Mouse (Mus musculus) gastrocnemius, postnatal 36 days (tissue): Measurements from ENCODE around the gene Fstl4. TPM values are rescaled to one million over a fixed set of nuclear protein-coding genes. Genes with fewer than 3 reads are reported as not detected.

Experiments used
- DNase-seq, 2 experiments: peaks; one replicate each; pipeline ENCODE4 v3.0.0; 2022
- intact Hi-C: fragments of 180-260 bp; cut with DNase I; formaldehyde crosslinking; loops from one replicate; pipeline ENCODE4 v1.15.1; 2025
- total RNA-seq, 2 experiments: library from RNA; stranded (reverse); gene quantifications; 2 replicates each; pipeline ENCODE4 v1.2.3; 2021

Gene Fstl4
- total RNA-seq, 2 experiments from 2014 or later: not detected

DNA sequence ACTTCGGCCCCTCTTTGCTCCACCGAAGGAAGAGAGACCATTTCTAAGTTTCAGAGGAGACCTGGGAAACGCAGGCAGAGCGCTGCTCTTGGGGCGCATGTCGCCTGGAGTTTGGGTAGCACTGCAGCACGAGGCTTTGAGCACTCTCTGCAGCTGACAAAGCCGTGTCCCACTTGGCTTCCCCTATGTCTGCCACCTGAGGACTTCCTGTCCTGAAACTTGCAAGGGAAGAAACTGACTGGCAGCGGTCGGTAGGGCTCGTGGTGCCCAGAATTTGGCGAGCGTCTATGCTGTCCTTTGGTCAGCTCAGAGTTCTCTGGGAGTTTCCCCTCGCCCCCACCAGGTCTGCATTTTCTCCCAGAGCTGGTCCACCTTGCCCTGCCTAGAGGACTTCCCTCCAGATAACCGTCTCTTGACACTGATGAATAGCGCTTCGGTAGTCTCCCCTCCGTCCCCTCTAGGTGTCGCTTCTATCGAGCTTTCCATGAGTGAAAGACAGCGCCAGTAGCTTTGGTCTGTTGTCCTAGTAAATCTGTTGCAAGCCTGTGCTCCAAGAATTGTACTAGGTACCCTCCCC is 1.3 kb downstream of the Fstl4 start:
- intact Hi-C loops: loop anchor here (5.0 to 10.0 kb wide), 3 partner anchors 267 to 489 kb away; no protein-coding TSS in a partner anchor
- no peak for DNase-seq

DNA sequence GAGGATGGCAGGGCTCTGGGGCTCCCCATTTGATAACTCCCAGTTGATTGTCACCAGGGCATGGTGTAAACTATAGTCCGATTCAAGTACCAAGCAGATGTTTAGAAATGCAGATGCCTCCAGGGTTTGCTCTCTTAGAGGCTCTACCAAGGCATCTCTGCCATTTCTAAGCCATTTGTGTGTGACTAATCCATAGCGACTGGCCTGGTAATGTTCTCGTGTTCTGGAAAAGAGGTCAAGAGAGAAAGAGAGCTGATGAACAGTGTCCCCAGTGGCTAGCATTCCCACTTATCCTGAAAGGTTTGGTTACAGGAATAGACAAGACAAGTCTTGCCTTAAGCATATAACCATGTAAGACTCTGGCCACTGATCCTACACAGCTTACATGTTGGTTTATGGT is 3.5 kb downstream of the Fstl4 start:
- intact Hi-C loops: loop anchor here (5.0 to 10.0 kb wide), 3 partner anchors 264 to 487 kb away; no protein-coding TSS in a partner anchor
- DNase-seq: no peak

DNA sequence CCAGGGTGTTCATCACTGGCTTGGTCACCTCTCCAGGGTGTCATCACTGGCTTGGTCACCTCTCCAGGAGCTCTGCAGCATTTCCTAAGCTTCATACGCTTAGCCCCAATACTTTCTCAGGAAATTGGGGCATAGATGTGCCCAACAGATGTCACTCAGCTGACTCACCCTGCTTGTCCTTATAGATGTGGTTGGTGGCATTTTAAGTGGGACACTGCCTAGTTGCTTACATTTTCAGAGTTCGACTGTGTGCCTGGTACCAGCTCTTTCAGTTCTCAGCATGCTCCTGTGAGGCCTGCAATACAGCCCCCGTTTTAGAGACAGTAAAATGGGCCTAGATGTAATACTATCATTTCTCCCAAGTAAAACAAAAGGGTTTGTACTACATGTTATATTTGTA is 8.6 kb downstream of the Fstl4 start:
- intact Hi-C loops: no loop called here
- no peak for DNase-seq

DNA sequence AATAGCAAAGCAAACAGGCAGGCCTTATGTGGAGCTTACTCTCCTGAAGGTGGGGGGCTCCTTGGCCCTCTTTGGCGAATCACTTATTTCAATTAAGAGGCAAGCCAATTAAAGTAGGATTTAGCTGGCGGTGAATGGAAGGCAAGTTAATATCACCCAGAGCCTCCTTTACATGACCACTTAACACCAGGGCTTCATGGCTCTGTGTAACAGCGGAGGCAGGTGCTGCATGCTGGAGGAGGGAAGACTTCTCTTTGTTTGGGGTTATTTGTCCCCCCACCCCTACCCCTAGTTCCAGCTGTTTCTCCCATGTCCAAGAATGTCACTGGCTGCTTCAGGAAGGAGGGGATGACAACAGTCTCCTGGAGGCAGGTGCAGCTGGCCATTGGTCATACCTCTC is 10.9 kb downstream of the Fstl4 start:
- DNase-seq: no peak
- intact Hi-C loops: no loop called here

DNA sequence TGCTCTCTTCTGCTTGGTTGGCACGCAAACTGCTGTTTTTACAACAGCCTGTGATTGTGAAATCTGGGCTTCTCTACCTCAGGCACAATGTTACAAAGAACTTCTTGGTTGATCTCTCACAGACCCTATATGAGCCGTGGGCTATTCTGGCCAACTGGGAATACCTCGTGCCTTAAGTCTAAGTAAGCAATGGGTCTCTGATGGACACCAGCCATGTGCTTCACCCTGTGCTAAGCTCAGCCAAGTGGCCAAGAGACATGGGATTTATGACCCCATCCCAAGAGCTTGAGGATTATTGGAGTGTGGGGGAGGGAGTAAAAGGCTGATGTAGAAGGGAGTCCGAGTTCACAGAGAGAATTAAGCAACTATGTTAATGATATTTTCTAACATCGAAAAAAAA is 18.0 kb downstream of the Fstl4 start:
- intact Hi-C loops: no loop called here
- no peak for DNase-seq

DNA sequence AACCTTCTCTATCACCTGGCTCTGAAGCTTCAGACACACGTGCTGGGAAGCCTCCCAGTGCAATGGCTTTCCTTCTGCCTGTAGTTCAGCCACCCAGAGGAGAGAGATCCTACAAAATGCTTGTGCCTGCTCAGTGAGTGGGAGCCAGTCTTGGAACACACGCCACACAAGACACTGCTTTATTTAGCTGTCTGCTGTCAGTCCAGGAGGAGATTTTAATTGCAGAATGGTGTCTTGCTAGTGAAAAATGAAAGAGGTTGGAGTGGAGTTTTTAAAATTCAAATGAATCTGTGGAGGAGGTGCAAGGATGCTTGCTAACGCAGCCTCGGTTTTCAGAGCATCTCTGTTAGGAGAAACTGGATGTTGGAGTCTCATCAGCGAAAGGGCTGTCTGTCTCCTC is 29.9 kb downstream of the Fstl4 start:
- DNase-seq: no peak
- intact Hi-C loops: no loop called here

DNA sequence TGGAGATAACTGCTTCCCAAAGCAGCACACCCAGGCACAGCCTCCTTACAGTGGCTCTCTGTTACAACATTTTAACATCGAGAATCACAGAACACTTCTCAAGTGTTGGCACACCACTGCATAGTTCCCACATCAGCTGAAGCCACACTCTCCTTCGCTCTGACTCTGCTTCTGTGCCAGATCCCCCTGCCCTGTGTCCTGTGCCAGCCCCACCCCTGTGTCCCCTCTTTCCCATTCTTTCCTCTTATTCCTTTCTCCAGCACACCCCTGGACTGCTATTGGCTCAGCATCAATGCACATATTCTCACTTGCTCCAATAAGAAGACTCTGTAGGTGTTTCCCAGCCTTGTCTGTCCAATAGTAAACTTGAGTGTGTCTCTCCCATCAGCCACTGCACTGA is 45.1 kb downstream of the Fstl4 start:
- DNase-seq: no peak
- intact Hi-C loops: no loop called here

DNA sequence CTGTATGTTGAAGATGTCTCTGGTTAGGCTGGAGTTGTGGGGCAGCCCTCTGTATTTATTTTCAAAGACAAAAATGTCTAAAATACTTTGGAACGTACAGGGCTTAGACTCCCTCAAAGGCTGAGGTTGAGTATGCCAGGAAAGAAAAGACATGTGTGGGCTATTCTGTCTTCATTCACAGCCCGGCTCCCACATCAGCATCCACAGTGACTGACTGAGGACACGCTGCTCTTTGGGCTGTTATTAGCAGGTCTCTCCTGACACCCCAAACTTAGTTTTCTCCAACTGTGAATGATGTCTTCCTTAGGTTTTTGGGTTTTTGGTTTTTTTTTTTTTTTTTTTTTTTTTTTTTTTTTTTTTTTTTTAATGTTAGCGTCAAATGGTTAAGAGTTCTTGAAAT is 51.6 kb downstream of the Fstl4 start:
- no peak for DNase-seq
- intact Hi-C loops: no loop called here

DNA sequence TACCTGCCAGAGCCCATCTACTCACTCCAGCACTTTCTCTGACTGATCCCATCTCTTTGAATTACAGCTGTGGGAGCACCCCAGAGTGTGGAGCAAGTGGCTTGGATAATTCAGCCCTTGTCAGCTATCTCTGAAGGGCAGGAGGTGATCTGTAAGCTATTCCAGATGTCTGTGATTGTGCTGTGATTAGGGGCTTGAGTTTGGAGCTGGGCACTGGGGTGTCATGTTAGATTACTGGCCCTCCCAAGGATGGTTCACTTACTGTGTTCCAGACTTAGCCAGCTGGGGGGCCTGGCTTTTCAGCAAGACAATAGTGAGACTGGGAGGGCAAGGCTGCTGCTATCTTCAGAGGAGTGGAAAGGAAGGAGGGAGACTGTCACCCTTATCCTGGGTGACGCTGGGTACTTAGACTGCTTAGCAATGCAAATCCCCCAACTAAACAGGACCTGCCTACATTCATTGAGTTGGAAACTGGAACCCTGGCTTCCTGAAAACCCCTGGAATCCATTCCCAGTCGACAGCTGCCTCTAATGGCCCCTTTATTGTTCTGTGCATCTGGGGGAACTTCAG is 56.0 kb downstream of the Fstl4 start:
- intact Hi-C loops: no loop called here
- DNase-seq: no peak

DNA sequence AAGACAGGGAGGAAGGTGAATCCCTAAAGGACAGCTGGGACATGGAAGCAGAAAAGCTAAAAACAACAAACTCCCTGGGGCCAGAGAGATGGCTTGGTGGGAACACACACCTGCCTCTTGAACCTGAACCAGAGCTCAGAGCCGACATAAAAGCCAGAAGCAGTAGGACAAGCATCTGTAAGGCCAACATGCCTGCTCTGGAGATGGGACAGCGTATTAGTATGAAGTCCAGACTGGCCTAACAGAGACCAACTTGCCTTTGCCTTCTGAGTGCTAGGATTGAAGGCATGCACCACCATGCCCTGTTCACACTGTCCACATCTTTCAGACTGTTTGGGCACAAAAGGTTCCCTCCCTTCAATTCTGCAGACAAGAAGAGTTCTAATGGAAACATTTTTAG is 62.2 kb downstream of the Fstl4 start:
- intact Hi-C loops: no loop called here
- no peak for DNase-seq

DNA sequence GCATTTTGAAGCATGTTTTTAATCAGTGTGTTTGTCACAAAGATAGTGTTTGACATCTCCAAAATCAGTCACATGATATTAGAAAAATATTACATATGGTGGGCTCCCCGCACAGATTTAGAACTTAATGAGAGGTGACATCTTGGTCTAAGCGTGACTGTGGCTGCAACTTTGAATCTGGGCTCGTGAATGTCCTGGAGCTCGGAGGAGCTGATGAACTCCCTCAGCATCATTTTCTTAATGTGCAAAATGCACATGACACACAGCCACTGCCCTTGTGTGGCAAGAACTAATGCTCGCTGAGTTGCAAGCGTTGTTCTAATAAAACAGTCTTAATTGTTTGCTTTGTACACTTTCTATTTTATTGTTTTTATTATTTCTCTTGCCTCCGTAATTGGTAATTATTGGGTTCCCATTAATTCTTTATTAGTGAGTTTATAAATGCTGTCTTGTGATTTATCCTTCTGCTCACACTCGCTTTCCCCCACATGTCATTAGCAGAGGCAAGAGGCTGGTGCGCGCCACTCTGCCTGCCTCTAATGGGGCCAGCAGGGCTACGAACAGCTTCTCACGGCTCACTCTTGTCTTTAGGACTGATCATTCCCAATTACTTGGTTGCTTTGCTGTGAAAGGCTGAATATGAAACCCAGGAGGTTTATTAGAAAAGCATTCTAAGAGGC is 67.3 kb downstream of the Fstl4 start:
- DNase-seq: no peak
- intact Hi-C loops: no loop called here

DNA sequence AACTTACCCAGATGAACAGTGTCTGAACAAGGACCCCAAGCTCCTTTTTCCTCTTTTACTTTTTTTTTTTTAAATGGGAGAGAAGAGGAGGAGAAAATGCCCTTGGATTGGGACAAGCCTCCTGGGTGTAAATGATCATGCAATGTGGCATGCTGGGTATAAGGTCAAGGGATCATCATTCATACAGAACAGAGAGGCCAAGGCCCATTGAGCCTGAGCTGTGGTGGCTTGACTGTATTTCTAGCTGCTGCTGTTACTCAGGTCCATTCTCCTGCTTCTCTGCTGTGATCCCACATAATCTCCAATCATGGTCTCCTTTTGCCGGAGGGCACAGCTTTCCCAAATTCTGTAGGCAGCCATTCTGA is 67.9 kb downstream of the Fstl4 start:
- intact Hi-C loops: no loop called here
- DNase-seq: no peak

DNA sequence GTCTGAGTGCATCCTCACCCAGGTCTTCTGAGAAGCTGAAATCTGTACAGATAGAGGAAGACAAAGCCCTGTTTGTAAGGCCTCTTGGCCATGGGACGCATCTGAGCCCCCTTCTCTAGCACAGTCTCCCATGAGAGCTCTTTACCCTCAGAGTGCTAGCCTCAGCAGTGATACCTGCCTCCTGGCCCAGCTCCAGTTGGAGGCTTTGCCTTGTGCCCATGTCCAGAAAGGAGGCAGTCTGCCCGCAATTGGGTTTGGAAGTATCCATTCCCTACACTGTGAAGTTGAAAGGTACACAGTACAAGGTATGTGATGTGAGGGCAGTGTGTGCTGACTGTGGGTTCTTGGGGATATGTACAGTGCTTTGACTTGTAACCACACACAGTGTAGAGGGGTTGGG is 84.3 kb downstream of the Fstl4 start:
- intact Hi-C loops: no loop called here
- DNase-seq: no peak

DNA sequence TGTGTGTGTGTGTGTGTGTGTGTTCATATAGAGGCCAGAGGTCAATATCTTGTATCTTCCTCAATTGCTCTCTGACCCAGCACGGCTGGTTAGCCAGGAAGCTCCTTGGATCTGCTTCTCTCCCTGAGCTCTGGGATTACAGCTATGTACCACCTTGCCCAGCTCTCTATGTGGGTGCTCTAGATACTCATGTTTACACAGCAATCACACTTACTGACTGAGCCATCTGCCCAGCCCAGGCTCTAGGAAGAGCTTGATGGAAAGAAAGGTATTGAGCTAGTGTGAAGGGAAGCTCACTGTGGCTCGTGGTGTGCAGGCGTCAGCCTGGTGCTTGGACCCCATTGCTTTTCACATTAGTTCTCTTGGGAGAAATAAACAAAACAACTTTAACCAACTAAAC is 85.6 kb downstream of the Fstl4 start:
- DNase-seq: no peak
- intact Hi-C loops: no loop called here

DNA sequence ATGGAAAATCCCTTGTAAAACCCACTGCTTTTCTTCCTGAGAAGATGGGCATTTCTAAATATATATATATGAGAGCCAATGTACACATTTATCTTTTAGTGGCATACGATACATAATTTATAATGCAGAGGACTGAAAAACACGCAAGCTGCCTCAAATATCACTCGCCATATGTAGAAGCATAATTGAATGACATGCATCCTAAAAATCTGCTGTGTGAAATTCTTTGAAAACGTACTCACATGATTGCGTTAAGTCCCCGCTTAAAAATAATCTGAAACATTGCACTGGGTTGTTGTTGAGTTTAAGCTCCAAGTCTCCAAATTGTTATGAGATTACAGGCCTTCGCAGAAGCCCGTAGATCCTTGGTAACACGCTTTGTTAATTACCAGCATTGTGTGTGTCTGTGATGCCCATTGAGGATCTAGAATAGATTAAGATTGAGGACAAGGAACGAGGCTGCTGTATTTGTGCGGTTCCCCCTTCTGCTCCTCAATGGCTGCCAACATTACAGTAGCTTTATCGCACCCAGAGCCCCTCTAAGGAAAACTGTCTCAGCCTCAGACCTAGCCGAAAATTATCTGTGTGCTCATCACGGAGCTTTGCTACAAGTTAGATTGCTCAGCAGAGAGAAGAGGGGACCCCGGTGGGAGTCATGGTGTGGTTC is 108.5 kb downstream of the Fstl4 start:
- DNase-seq: no peak
- intact Hi-C loops: no loop called here

DNA sequence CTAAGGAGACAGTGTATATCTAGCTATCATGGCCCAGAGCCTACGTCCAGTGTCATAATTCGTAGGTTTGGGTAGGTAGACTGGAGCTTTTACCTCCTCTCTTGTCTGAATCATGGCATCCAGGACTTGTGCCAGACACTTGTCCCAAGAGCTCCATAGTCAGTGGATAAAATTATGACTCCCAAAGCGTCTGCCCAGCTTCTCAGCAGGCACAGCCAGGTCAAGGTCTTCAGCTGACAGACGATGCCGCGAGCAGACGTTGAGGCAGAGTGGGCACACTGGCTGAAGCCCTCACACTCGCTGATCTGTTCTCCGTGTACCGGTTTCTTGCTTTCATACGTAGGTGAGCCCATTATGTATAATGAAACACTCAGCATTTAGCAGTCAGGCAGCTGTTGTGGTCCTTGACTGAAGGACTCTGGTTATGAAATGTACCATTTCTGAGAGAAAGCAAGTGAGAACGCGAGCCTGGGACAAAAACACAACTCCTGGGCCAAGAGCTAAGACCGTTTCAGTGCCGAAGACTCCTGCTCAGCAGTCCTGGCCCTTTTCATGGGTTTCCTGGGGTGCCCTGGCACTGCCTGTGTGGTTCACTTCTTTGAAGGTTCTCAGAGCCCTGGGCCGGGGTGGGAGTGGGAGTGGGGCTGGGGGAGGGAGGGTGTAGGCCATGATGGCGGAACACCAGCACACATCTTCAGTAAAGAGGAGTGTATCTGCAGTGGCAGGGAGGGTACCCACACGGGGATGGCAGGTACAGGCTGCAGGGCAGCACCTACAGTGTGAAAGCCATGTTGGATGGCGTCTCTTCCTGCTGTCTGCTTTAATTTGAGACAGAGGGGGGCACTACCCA is 111.7 kb downstream of the Fstl4 start:
- intact Hi-C loops: no loop called here
- DNase-seq: no peak

DNA sequence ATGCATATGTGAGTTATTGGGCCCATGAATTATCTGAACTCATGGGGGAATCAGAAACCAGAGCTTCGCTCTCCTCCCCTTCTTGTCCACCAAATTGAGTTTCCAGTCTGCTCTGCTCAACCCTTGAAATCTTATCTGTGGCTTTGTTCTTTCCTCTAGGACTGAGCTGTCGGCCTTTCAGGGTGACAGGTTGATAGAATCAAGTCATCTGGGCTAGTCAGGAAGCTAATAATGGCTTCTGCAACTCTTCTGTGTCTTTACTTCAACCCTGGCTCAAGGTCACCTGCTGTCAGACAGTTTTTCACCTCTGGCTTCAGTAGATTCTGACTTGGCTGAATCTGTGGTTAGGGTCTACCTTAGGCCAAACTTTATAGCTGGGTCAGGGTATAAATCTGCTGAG is 113.2 kb downstream of the Fstl4 start:
- DNase-seq: no peak
- intact Hi-C loops: no loop called here

DNA sequence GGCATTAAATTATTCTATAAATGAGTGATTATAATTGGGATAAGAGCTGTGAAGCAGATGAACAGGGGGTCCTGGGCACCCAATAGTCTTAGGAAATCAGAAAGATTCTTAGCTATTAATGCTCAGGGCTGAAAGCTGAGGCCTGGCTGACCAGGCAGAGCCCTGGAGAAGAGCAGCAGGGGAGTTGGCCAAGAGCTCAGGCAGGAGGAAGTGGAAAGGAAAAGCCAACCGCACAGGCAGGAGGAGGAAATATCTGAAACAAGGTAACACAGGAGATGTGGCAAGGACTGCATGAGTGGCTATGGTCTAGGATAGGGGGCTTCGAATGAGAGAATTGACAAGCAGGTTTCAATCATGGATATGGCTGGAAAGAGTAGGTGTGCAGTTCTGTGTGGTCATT is 115.5 kb downstream of the Fstl4 start:
- no peak for DNase-seq
- intact Hi-C loops: no loop called here

DNA sequence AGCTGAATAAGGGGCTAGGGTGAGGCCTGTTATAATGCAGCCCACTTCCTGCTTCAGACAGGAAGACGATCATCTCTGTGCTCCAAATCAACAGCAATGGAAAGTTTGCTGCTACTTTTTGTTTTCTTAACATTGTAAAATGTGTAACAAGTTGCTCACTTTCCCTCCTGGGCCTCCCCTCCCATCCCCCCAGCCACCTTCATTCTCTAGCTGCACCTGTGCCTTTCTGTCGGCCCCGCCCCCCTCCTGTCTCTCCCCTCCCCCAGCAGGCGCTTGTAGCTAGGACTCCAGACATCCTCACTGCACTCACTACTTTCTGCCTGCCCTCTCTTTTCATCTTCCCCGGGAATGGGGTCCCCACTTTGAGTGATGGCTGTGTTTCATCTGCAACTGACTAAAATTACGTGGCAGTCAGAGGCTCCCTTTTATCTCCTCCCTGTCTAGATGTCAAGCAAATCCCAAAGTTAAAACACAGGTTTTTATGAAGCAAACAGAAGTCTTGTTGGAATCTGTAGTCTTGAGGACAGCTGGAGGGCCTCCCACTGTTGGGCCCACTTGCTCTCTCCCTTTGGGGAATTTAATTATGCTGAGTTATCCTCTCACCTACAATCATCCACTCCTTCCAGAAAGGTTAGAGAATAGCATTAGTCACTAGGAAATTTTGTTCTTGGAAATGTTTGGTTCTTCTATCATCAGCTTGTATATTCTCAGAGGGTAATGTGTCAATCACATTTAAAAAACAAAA is 122.3 kb downstream of the Fstl4 start:
- intact Hi-C loops: no loop called here

DNA sequence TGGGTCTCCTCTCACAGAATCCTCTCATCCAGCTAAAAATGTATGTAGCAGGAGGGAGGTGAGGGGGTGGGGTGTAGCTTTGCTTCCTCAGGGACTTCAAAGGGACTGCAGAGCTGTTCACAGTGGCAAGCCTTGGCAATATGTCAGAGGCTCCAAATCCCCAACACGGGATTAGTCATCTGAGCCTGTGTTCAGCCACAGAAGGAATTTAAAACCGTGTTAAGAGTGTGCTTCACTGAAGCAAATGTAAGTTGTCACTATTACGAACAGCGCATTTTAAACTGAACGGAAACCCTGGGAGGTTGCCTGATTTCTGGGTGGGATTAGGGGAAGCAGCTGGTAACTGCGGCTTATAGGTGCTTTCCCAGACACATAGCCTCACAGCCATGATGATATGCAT is 123.7 kb downstream of the Fstl4 start:
- no peak for DNase-seq
- intact Hi-C loops: no loop called here

More for the DNA sequence above, 122.3 kb downstream of the Fstl4 start:
- DNase-seq: no peak
